Mouse (Mus musculus): ENCODE measurements at regions not wholly inside any gene's neighbourhood (a gene's known extent, or its start where the extent isn't known, plus 50 kb on each side); places are given as distances from the start of the nearest gene placed in this dataset.

- no peak for DNase-seq (ENCODE audit: extremely low spot score in 1 of 2, low spot score in 1 of 2)
Measured at GRCm38 (mm10) chr1:42755958-42756357, 60.4 kb downstream of the Pou3f3 start.

DNA sequence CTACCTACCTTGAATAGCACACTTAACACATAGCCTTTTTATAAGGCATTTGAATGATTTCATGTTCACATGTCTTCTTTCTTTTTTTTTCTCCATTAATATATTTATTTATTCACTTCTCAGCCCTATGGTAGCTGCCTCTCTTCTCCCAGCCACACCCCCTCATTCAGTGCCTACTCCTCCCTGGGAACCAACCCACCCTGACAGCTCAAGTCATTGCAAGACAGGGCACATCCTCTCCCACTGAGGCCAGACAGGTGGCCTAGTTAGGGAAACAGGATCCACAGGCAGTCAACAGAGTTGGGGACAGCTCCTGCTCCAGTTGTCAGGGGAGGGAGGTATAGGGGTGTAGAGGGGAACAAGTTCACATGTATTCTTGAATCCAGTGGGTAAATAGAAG lies 60.9 kb downstream of the Pou3f3 start:
- DNase-seq (ENCODE audit: extremely low spot score in 1 of 2, low spot score in 1 of 2) = no peak

- no peak for DNase-seq (ENCODE audit: extremely low spot score in 1 of 2, low spot score in 1 of 2)
Measured at GRCm38 (mm10) chr1:42763447-42763846, 67.9 kb downstream of the Pou3f3 start.

DNA sequence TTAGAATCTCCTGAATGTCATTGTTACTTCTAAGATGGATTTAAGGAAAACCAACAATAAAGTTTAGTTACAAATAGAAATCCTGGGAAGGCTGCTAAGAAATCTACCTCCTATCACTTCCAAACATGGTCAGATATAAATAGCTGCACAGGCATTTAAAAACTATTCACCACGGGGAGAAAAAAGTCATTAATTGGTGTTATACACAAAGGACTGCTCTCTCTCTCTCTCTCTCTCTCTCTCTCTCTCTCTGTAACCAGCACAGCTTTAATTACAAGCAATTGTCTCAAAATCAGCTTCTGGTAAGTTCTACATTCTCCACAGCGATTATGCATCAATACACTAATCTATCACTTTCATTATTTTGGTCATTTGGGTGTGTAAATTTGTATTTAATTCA lies 68.5 kb downstream of the Pou3f3 start:
- DNase-seq (ENCODE audit: extremely low spot score in 1 of 2, low spot score in 1 of 2) = no peak

DNA sequence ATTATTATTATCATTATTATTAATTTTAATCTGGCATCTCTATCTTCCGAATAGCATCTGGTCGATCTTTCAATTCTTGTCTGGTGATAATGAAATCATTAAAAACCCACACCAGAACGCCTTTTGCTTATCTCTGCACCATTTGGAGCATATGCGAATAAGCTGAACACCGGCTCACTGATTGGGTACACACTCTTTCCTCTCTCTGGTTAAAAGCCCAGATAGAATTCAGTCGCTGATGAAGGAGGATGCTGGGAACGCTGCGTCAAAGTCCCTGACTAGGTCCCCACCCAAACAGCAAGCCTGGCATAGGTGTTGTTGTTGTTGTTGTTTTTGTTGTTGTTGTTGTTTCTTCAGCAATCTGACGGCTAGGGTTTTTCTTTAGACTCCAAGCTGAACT lies 74.5 kb downstream of the Pou3f3 start:
- DNase-seq (ENCODE audit: extremely low spot score in 1 of 2, low spot score in 1 of 2) = no peak

GRCm38 (mm10) chr1:42772000-42772399 lies 76.4 kb downstream of the Pou3f3 start:
- no peak for DNase-seq (ENCODE audit: extremely low spot score in 1 of 2, low spot score in 1 of 2)

DNA sequence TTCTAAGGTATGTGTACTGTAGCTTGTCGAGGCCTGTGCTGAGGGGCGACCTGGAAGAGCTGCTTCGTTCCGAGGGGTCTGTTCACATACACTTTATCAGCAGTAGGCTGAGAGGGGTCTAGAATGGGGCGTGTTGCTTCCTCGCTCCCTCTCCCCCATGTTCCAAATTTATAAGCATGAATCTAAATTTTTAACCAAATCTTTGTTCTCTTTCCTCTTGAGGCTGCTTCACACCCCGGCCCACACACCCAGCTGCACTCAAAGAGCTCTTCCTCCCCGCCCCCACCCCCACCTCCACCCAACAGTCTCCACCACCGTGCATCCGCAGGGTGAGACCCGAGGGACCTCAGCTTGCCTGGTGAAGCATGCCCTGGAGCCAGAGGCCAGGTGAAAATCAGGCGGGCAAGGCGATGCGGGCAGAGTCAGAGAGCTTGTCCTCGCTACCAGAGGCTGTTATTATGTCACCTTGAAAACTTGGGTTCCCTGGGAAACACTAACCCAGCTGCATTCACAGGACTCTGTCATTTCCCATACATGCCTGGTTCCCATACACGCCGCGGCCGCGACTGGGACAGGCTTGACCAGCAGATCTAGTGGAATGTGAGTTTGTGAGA lies 77.1 kb upstream of the Mrps9 start:
- DNase-seq (ENCODE audit: extremely low spot score in 1 of 2, low spot score in 1 of 2) = peak in 1 of 2 experiments; percentile 52

DNA sequence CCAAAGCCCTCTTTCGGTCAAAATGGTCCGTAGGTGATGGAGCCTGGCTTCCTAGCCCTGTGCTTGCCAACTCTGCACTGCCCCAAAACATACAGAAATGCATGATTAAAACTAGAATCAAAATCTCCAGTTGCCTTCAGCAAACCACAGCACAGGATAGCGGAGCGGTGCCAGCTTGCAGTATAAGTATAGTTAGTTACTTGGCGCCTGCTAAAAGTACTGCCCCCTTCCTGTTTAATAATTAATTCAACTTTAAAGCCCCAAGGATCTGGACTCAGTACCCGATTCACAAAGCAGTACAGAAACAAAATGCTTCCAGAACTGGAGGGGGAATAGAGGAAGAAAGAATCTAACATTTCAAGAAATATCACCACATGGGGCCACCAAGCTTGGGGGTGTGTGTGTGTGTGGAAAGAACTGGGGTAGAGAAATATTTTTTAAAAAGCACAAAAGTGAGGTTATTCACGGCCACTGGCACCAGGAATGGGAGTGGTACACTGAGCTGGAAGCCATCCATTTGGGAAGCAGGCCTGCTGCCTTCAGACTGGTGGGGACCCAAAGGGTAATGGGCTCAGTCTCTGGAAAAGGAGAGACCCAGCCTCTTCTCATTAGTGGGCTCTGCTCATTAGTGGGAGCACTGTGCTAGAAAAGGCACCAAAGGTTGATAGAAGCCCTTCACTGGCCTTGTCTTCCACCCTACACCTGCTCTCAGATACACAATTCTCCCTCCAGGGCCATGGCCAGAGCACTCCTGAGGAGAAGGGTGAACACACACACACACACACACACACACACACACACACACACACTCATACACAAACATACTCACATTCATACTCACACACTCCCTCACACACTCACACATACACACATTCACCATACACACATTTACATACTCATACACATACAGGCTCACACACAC lies 75.8 kb upstream of the Mrps9 start:
- DNase-seq (ENCODE audit: extremely low spot score in 1 of 2, low spot score in 1 of 2) = no peak

DNA sequence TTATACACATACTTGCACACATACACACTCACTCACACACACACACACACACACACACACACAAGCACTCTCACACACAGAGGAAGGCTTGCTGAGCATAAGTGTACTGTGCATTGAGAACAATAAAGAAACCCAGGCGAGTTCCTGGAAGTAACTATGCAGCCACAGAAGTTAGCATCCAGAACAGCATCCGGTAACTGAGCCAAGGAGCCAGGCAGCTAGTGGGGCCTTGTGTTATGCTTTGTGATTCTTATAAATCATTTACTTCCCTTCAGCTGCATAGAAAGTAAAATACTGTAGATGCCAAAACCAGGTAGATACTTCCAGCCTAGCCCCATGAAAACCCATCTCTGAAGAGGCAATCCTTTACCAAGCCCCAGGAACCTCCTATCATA lies 75.1 kb upstream of the Mrps9 start:
- no peak for DNase-seq (ENCODE audit: extremely low spot score in 1 of 2, low spot score in 1 of 2)

DNA sequence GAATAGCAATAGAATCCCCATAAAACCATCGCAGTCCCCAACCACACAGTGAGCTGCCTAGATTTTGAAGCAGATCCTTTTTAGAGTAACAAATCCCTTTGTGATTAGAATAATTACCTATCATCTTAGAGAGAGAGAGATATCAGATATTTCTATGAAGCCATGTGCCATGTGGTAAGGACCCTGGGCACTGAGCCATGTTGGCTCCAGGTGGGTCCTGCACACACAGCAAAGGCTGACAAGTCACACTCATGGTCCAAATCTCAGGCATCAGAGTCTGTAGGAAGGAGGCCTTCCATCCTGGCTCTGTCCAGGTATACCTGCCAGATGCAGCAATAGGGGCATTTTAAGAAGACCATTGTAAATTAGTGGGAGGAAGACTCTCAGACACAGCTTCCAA lies 73.6 kb upstream of the Mrps9 start:
- DNase-seq (ENCODE audit: extremely low spot score in 1 of 2, low spot score in 1 of 2) = no peak

- peak in 1 of 2 experiments; percentile 66 for DNase-seq (ENCODE audit: extremely low spot score in 1 of 2, low spot score in 1 of 2)
Measured at GRCm38 (mm10) chr1:42779761-42780160, 71.3 kb upstream of the Mrps9 start.

- DNase-seq (ENCODE audit: extremely low spot score in 1 of 2, low spot score in 1 of 2) = peak in 1 of 2 experiments; percentile 4
Measured at GRCm38 (mm10) chr1:42780266-42780665, 70.8 kb upstream of the Mrps9 start.

GRCm38 (mm10) chr1:42781533-42781932 lies 69.5 kb upstream of the Mrps9 start:
- no peak for DNase-seq (ENCODE audit: extremely low spot score in 1 of 2, low spot score in 1 of 2)

DNA sequence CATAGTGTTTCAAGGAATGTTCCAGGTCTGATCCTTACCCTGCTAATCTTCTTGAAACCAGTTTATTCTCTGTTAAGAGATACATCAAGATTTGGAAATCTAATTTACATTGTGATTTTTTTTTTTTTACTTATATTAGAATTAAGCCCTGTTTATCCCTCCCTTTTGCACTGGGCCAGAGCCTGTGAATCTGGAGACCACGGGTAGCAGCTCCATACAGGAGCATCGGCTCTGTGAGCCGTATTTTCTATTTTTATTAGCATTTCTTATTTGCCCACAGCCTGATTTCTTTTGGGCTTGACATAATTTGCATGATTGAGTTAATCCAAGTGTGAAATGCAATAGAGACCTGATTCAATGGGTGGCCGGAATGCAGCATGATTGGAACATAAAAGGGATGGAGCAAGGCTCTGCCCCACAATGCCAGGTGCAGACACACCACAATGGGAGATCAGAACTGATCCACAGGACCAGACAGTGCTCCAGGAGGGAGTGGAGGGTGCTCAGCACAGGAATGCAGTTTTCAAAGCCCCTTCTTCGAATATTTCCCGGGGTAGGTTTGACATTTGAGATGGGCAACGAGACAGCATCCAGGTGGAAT lies 67.9 kb upstream of the Mrps9 start:
- no peak for DNase-seq (ENCODE audit: extremely low spot score in 1 of 2, low spot score in 1 of 2)

DNA sequence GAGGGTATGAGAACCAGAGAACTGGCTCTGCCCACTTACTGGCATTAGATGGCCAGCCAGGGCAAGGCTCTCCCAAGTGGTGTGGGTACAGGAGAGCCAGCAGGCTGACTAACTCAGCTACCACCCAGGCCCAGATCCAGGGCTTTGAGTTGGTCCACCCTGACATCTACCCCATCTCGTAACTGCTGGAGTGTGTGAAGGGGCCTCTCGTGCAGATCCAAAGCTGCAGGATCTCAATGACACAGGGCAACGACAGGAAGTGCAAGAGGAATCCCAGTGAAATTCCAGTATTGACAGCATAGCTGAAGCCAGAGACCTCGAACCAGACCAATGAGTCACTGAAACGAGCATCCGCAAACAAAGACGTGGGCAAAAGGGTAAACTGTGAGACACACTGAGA lies 63.8 kb upstream of the Mrps9 start:
- no peak for DNase-seq (ENCODE audit: extremely low spot score in 1 of 2, low spot score in 1 of 2)

- peak in 1 of 2 experiments; percentile 36 for DNase-seq (ENCODE audit: extremely low spot score in 1 of 2, low spot score in 1 of 2)
Measured at GRCm38 (mm10) chr1:42788413-42788812, 62.6 kb upstream of the Mrps9 start.

Measured in frontal cortex, adult 2 months (tissue).